Mouse (Mus musculus) hindbrain, embryonic 16.5 days (tissue): Measurements from ENCODE around the gene Ubxn4. TPM values are rescaled to one million over a fixed set of nuclear protein-coding genes. Genes with fewer than 3 reads are reported as not detected.

Experiments used
- ATAC-seq: fragments of 200-750 bp; cut with Nextera tagmentation; 2 replicates; pipeline ENCODE4 v1.8.0; 2017; ENCODE audit warnings: moderate TSS enrichment, moderate library complexity
- H3K27ac ChIP-seq: fragments of 300-500 bp; sonication (generic); 2 replicates; pipeline ENCODE4 v1.5.1; 2014; ENCODE audit warnings: low read depth, mild to moderate bottlenecking, control low read depth, low read length, moderate library complexity
- H3K27me3 ChIP-seq: fragments of 300-500 bp; sonication (generic); replicated peaks from 2 replicates; pipeline ENCODE4 v1.6.1; 2014; ENCODE audit warnings: low read length; ENCODE audit not compliant: control insufficient read depth, insufficient read depth
- H3K36me3 ChIP-seq: fragments of 300-500 bp; sonication (generic); 2 replicates; pipeline ENCODE4 v1.6.1; 2014; ENCODE audit warnings: mild to moderate bottlenecking, low read length, moderate library complexity, mixed read lengths; ENCODE audit not compliant: control insufficient read depth, insufficient read depth
- H3K4me1 ChIP-seq: fragments of 300-500 bp; sonication (generic); 2 replicates; pipeline ENCODE4 v1.6.1; 2014; ENCODE audit warnings: low read depth, low read length; ENCODE audit not compliant: control insufficient read depth, insufficient read depth
- H3K4me2 ChIP-seq: fragments of 300-500 bp; sonication (generic); 2 replicates; pipeline ENCODE4 v1.6.1; 2014; ENCODE audit warnings: mild to moderate bottlenecking, low read length, control low read depth, moderate library complexity
- H3K4me3 ChIP-seq: fragments of 300-500 bp; sonication (generic); 2 replicates; pipeline ENCODE4 v1.5.1; 2014; ENCODE audit warnings: mild to moderate bottlenecking, low read length, control low read depth, moderate library complexity
- H3K9ac ChIP-seq: fragments of 300-500 bp; sonication (generic); 2 replicates; pipeline ENCODE4 v1.6.1; 2014; ENCODE audit warnings: low read depth, mild to moderate bottlenecking, control low read depth, low read length, moderate library complexity
- H3K9me3 ChIP-seq: fragments of 300-500 bp; sonication (generic); 2 replicates; pipeline ENCODE4 v1.6.1; 2014; ENCODE audit warnings: mild to moderate bottlenecking, low read length, moderate library complexity; ENCODE audit not compliant: control insufficient read depth
- WGBS: fragments of 180-500 bp; shearing (Covaris S2); extraction: QIAGEN DNeasy Blood & Tissue Kit; methylation state at CpG from one replicate; pipeline ENCODE4 v1.1.7; 2014; 5-methylcytosine and 5-hydroxymethylcytosine counted together
- microRNA counts: library from miRNA; unstranded; fragments of <30 nt; microRNA quantifications from one replicate; lab custom pipeline; 2016
- microRNA-seq: library from miRNA; unstranded; fragments of <30 nt; microRNA quantifications from one replicate; pipeline ENCODE4, GENCODE M21; 2017
- polyA plus RNA-seq: library from polyadenylated mRNA; unstranded; fragments of >200 nt; fragmentation: Nextera tagmentation; extraction: Ambion mirVana; gene quantifications from 2 replicates; pipeline ENCODE4 v1.2.1, GENCODE M21; 2015

The Ubxn4 gene
- polyA plus RNA-seq, 1 experiment from 2014 or later, result 71.1 TPM

DNA sequence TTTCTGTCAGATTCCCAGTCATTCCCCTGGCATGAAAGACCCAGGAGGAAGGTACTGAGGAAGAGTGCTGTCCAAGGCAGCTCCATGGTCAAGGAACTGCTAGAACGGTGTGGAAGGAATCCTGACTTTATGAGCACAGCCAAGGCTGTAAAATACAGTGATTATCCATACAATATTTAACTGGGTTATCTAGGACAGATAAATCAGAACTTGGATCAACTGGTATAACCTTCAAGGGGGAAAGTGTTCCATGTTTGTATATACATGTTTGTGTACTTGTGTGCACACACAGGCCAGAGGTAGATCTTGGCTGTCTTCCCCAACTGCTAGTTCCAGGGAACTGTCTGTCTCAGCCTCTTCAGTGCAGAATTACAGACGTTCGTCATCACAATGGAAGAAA lies 84.5 kb downstream of the Ubxn4 start, which contains the start of gene Lct:
Lct (minus strand) TSS at position 101 of the 400 bp plus-strand sequence.
- no peak within 1 kb of the TSS for H3K9ac ChIP-seq
- 72% methylated on average over 3 of the region's 3 CpGs for WGBS
- ATAC-seq, result no peak
- H3K27ac ChIP-seq, result no peak within 1 kb of the TSS
- no peak within 1 kb of the TSS for H3K4me3 ChIP-seq
- no peaks in the 10 kb centered on the region for H3K27me3 ChIP-seq
- no peaks in the 10 kb centered on the region for H3K9me3 ChIP-seq
- no peak within 1 kb of the TSS for H3K4me2 ChIP-seq
- H3K36me3 ChIP-seq, result 0 out of 2 replicates have a peak, but pooled peaks cover 6% of the 10 kb centered on the region
- no peaks in the 10 kb centered on the region for H3K4me1 ChIP-seq

MicroRNA genes within 50 kb of the gene (microRNA counts, 519-probe panel; counts per million panel counts)
- 3,066 counts per million, percentile 81 among the panel's probes with 10 or more counts for microRNA mmu-miR-128 (lab: Ali Mortazavi, UCI)

Small RNA genes lying within 50 kb of the gene (microRNA-seq; reads per million reads assigned to microRNA genes)
- gene Mir128-1, result 2,643 reads per million, percentile 84 among the genes with 10 or more reads in this experiment

Other genes starting within 250 kb of the Ubxn4 start
- gene Zranb3, start 140.9 kb upstream of the Ubxn4 start, polyA plus RNA-seq, result 3.3 and 4.6 TPM in 2 replicates
- gene R3hdm1, start 140.7 kb upstream of the Ubxn4 start, polyA plus RNA-seq, result 74.9 and 79.6 TPM in 2 replicates
- 0.46 and 1.0 TPM in 2 replicates for gene Lct, start 84.4 kb downstream of the Ubxn4 start, polyA plus RNA-seq
- gene Mcm6, start 115.7 kb downstream of the Ubxn4 start, polyA plus RNA-seq, result 67.0 and 76.0 TPM in 2 replicates
- 140 and 141 TPM in 2 replicates for gene Dars, start 173.4 kb downstream of the Ubxn4 start, polyA plus RNA-seq